Mouse (Mus musculus) heart, embryonic 15.5 days (tissue): ENCODE measurements around the gene Gpd1. TPM values are rescaled to one million over a fixed set of nuclear protein-coding genes. Genes with fewer than 3 reads are reported as not detected.
"Not testable (repeated sequence)": the region's sequence is repeated elsewhere in the genome, so short reads cannot be mapped to it uniquely, and the experiment has no call there.

Experiments used
- ATAC-seq: fragments of 200-750 bp; cut with Nextera tagmentation; replicated peaks from 2 replicates; pipeline ENCODE4 v1.8.0; 2017; ENCODE audit warnings: low read depth, moderate TSS enrichment; ENCODE audit not compliant: insufficient number of reproducible peaks, insufficient read depth, low FRiP score
- H3K27ac ChIP-seq: fragments of 300-500 bp; sonication (generic); 2 replicates; pipeline ENCODE4 v1.5.1; 2015; ENCODE audit warnings: mild to moderate bottlenecking, inconsistent platforms
- H3K27me3 ChIP-seq: fragments of 300-500 bp; sonication (generic); 2 replicates; pipeline ENCODE4 v1.6.1; 2015; ENCODE audit warnings: inconsistent platforms
- H3K36me3 ChIP-seq: fragments of 300-500 bp; sonication (generic); 2 replicates; pipeline ENCODE4 v1.6.1; 2015; ENCODE audit warnings: mild to moderate bottlenecking, inconsistent platforms
- H3K4me1 ChIP-seq: fragments of 300-500 bp; sonication (generic); replicated peaks from 2 replicates; pipeline ENCODE4 v1.6.1; 2015; ENCODE audit warnings: inconsistent platforms
- H3K4me2 ChIP-seq: fragments of 300-500 bp; sonication (generic); 2 replicates; pipeline ENCODE4 v1.6.1; 2015; ENCODE audit warnings: inconsistent platforms, mild to moderate bottlenecking, moderate library complexity
- H3K4me3 ChIP-seq: fragments of 300-500 bp; sonication (generic); 2 replicates; pipeline ENCODE4 v1.5.1; 2015; ENCODE audit warnings: mild to moderate bottlenecking, inconsistent platforms
- H3K9ac ChIP-seq: fragments of 300-500 bp; sonication (generic); 2 replicates; pipeline ENCODE4 v1.6.1; 2015; ENCODE audit warnings: mild to moderate bottlenecking, inconsistent platforms
- H3K9me3 ChIP-seq: fragments of 300-500 bp; sonication (generic); replicated peaks from 2 replicates; pipeline ENCODE4 v1.6.1; 2016; ENCODE audit warnings: inconsistent platforms
- WGBS: fragments of 180-500 bp; shearing (Covaris S2); methylation state at CpG from one replicate; pipeline ENCODE4 v1.1.7; 2015; ENCODE audit warnings: mixed read lengths; 5-methylcytosine and 5-hydroxymethylcytosine counted together
- polyA plus RNA-seq: library from polyadenylated mRNA; unstranded; fragments of >200 nt; fragmentation: Nextera tagmentation; extraction: Ambion mirVana; gene quantifications from 2 replicates; pipeline ENCODE4 v1.2.1, GENCODE M21; 2015

The Gpd1 gene
- polyA plus RNA-seq, 1 experiment from 2014 or later = 1.6 TPM

DNA sequence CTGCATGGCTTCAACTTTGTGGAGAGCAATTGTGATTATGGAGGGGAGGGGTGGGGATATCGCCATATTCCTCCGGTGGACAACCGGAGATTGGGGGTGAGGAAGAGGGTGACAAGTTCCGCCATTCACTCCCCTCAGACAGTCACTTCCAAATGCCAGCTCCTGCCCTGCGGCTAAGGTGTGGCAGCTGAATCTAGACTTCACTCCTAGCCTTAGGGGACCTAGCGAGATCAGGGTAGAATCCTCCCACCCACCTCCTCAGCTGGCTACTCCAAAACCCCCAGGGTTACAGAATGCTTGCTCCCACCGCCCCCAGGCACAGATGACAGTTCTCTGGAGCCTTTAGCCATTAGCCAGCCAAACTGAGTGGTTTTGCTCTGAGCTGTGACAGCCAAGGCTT, 38.3 kb upstream of the Gpd1 start:
- peaks cover 34% of the 10 kb centered on the region for H3K27me3 ChIP-seq
- no peak for ATAC-seq
- H3K4me2 ChIP-seq = no peak overlapping the region
- no peaks in the 10 kb centered on the region for H3K36me3 ChIP-seq
- WGBS = 62% methylated on average over 7 of the region's 7 CpGs
- H3K4me1 ChIP-seq = 0 out of 2 replicates have a peak, but pooled peaks cover 3% of the 10 kb centered on the region
- H3K4me3 ChIP-seq = no peak overlapping the region
- no peak overlapping the region for H3K27ac ChIP-seq
- no peaks in the 10 kb centered on the region for H3K9me3 ChIP-seq
- H3K9ac ChIP-seq = no peak overlapping the region

- 0 out of 2 replicates have a peak, but pooled peaks cover 3% of the 10 kb centered on the region for H3K4me1 ChIP-seq
- no peak overlapping the region for H3K9ac ChIP-seq
- H3K27ac ChIP-seq = no peak overlapping the region
- no peaks in the 10 kb centered on the region for H3K36me3 ChIP-seq
- no peaks in the 10 kb centered on the region for H3K9me3 ChIP-seq
- H3K4me2 ChIP-seq = no peak overlapping the region
- no peak for ATAC-seq
- 91% methylated on average over 7 of the region's 7 CpGs for WGBS
- H3K4me3 ChIP-seq = no peak overlapping the region
- peaks cover 22% of the 10 kb centered on the region for H3K27me3 ChIP-seq
These were observed 34.4 kb upstream of the Gpd1 start for GRCm38 (mm10) chr15:99682880-99683279.

DNA sequence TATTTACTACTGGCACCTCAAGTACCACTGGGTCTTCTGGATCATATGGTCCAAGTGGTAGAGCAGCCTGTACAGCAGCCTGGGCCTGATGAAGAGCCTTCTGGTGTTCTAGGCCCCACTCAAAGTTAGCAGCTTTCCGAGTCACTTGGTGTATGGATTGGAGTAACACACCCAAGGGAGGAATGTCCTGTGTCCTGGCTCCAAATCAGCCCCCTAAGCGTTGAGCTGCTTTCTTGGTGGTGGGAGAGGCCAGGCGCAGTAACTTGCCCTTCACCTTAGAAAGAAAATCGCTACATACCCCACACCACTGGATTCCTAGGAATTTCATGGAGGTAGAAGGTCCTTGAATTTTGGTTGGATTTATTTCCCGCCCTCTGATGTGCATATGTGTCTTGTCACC, 33.2 kb upstream of the Gpd1 start:
- H3K9me3 ChIP-seq = no peaks in the 10 kb centered on the region
- ATAC-seq = no peak
- H3K27ac ChIP-seq = no peak overlapping the region
- no peaks in the 10 kb centered on the region for H3K4me1 ChIP-seq
- H3K4me3 ChIP-seq = no peak overlapping the region
- H3K4me2 ChIP-seq = no peak overlapping the region
- no peak overlapping the region for H3K9ac ChIP-seq
- WGBS = 92% methylated on average over 5 of the region's 5 CpGs
- peaks cover 14% of the 10 kb centered on the region for H3K27me3 ChIP-seq
- H3K36me3 ChIP-seq = no peaks in the 10 kb centered on the region

DNA sequence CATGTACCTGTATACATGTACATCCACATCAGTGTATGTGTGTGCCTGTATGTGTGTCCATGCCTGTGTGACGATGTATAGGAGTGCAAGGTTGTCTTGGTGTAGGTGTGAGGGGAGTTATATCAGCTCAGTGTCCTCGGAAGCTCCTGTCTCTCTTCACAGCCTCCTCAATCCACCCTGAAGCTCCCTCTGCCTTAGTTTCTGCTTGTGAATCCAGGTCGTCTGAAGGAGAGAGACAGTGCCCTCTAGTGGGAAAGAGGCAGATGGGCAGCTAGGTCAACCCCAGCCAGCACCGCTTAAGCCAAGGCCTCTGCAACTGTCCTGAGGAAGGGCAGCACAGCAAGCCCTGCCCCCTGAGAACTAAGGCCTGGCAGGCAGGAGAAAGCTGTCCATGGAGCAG, 28.6 kb upstream of the Gpd1 start:
- Histone ChIP-seq H3K4me3 (no peak overlapping the region), H3K27me3 (peaks cover 26% of the 10 kb centered on the region), H3K9ac (no peak overlapping the region), H3K4me1 (0 out of 2 replicates have a peak, but pooled peaks cover 3% of the 10 kb centered on the region), H3K27ac (no peak overlapping the region), H3K9me3 (no peaks in the 10 kb centered on the region), H3K4me2 (no peak overlapping the region), H3K36me3 (no peaks in the 10 kb centered on the region)
- 8% methylated on average over 4 of the region's 4 CpGs for WGBS
- ATAC-seq = 0 out of 2 replicates have a peak, but pooled peaks have one; percentile 22

DNA sequence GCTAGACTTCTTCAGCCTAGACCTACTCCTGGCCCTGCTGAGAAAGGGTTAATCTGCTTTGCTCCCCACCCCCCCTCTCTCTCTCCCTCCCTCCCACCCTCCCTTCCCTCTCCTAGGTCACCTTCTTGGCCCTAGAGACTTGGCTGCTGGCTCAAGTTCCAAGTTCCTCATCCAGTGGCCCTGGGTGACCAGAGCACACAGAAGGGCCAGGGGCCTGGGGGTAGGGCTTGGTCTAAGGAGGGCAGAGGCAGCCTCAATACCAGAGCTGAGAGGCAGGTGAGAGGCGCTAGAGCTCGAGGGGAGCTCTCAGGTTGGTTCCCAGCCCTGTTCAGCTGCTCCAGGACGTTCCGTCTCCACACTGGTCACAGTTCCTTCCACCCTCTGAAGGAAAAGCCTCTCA, 26.4 kb upstream of the Gpd1 start:
- no peak for ATAC-seq
- no peak overlapping the region for H3K4me2 ChIP-seq
- H3K36me3 ChIP-seq = no peaks in the 10 kb centered on the region
- no peak overlapping the region for H3K27ac ChIP-seq
- H3K27me3 ChIP-seq = peaks cover 21% of the 10 kb centered on the region
- no peak overlapping the region for H3K9ac ChIP-seq
- no peaks in the 10 kb centered on the region for H3K9me3 ChIP-seq
- peaks cover 8% of the 10 kb centered on the region; the same call in 1 of the 2 replicates for H3K4me1 ChIP-seq
- 27% methylated on average over 4 of the region's 4 CpGs for WGBS
- H3K4me3 ChIP-seq = no peak overlapping the region

DNA sequence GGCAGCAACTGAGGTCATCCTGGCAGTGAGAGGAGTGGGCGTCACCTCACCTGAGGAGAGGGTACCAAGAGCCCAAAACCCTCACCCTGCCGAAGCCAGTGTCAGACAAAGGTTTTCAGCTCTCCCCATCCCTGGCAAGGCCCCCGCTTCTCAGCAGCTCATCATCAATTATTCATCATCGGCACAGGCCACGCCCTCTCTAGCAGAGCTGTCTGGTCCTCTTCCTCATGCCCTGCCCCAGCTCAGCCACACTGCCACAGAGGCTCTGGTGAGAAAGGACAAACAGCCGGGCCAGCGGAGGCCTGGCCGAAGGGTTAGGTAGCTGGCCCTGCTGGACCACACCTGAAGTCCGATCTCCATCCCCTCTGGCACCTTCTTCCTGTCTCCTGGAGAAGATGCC, 25.3 kb upstream of the Gpd1 start:
- peaks cover 24% of the 10 kb centered on the region for H3K27me3 ChIP-seq
- no peak for ATAC-seq
- WGBS = 55% methylated on average over 9 of the region's 9 CpGs
- no peak overlapping the region for H3K4me3 ChIP-seq
- no peaks in the 10 kb centered on the region for H3K36me3 ChIP-seq
- H3K27ac ChIP-seq = no peak overlapping the region
- H3K4me2 ChIP-seq = no peak overlapping the region
- H3K9ac ChIP-seq = no peak overlapping the region
- peaks cover 8% of the 10 kb centered on the region; the same call in 1 of the 2 replicates for H3K4me1 ChIP-seq
- H3K9me3 ChIP-seq = no peaks in the 10 kb centered on the region

DNA sequence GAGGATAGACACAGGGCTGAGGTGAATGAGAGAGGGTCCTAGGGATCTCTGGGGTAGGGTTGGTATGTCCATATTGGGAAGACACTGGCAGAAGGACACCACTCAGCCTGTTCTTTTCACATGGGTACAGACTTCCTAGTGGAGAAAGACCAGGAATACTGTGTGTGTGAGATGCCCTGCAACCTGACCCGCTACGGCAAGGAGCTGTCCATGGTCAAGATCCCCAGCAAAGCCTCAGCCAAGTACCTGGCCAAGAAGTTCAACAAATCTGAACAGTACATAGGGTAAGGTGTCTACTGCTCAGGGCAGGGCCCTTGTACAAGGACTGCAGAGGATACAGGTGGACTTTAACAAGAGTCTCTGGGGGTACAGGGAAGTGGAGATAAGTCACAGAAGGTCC, 20.0 kb upstream of the Gpd1 start:
- ATAC-seq = no peak
- Histone ChIP-seq H3K4me3 (no peak overlapping the region), H3K4me1 (peaks cover 24% of the 10 kb centered on the region), H3K27ac (no peak overlapping the region), H3K36me3 (no peaks in the 10 kb centered on the region), H3K4me2 (no peak overlapping the region), H3K9ac (no peak overlapping the region), H3K27me3 (peaks cover 24% of the 10 kb centered on the region), H3K9me3 (no peaks in the 10 kb centered on the region)
- 18% methylated on average over 2 of the region's 2 CpGs for WGBS

DNA sequence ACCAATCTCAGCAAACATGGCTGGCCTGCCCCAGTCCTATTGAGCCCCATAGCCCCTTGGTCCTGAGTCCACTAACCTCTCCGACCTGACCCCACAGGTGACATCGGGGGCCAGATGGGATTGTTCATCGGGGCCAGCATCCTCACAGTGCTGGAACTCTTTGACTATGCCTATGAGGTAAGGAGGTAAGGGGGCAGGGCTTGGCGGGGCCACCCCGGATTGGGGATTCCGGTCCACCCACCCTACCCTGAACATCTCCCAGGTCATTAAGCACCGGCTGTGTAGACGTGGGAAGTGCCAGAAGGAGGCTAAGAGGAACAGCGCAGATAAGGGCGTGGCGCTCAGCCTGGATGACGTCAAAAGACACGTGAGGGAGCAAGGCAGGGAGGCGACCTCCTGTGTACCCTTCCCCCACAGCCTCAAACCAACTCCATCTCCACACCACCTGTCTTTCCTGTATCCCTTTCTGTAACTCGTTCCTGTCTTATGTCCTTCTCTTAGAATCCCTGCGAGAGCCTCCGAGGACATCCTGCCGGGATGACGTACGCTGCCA, 18.7 kb upstream of the Gpd1 start:
- Histone ChIP-seq H3K36me3 (no peaks in the 10 kb centered on the region), H3K27ac (no peak overlapping the region), H3K9me3 (no peaks in the 10 kb centered on the region), H3K9ac (no peak overlapping the region), H3K4me1 (peaks cover 35% of the 10 kb centered on the region), H3K4me2 (no peak overlapping the region), H3K27me3 (peaks cover 20% of the 10 kb centered on the region), H3K4me3 (no peak overlapping the region)
- no peak for ATAC-seq
- WGBS = 31% methylated on average over 20 of the region's 20 CpGs

DNA sequence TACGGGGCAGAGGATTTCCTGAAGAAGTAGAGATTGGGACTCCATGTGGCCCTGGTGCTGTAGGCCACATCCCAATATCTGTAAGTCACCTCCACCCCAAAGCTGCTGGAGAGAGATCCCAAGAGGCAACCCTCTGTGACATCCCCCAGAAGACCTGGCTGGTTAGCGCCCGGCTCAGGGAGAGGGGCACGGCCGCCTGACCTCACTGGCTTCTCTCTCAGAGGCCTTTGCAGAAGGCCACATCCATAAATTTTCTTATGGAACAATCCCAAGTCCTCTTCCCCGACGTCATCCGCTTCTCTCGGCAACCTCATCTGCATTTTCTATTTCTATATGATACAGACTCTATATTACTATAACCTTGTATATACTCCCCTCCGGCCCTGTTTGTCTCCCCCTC, 17.6 kb upstream of the Gpd1 start:
- Histone ChIP-seq H3K4me2 (no peak overlapping the region), H3K9ac (no peak overlapping the region), H3K27ac (no peak overlapping the region), H3K4me1 (peaks cover 46% of the 10 kb centered on the region), H3K9me3 (no peaks in the 10 kb centered on the region), H3K36me3 (no peaks in the 10 kb centered on the region), H3K27me3 (peaks cover 20% of the 10 kb centered on the region), H3K4me3 (no peak overlapping the region)
- no peak for ATAC-seq
- WGBS = 85% methylated on average over 10 of the region's 10 CpGs

DNA sequence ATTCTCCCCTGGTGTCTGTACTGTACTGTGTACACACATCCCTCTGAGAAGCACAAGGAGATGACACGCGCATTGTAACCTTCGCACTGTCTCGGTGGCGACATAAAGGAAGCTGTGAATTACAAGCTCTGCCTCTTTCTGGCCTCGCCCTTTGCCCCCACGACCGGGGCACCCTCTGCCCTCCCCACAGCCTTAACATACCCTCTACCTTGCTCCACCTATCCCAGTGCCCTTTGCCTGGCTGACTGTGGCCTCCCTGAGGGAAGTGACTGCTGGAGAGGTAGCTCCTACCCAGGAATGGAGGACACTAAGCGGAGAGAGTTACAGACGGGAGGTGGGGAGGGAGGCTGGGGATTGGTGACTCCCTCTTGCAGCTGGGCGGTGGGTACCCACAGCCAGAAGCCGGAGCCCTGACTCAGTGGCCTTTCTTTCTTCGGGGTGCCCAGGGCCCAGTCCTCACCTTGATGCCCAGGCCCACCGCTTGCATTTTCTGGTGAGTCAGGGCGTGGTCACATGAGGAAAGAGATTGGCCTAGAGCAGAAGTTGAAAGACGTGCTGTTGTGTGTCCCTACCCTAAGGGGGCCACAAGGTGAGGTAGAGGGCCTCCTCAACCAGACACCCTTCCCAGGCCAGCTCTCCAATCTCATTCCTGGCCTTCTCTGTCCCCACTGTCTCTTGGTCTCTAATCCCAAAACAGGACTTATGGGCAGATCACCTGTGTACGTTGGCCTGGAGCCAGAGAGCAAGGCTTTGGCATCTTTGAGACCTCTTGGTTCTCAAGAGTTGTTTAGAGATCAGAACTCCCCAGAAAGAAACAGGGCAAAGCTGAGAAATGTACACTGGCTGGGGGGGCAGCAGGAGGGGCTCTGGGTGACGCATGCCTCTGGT, 16.9 kb upstream of the Gpd1 start:
- H3K4me1 ChIP-seq = peaks cover 46% of the 10 kb centered on the region
- H3K4me2 ChIP-seq = no peak overlapping the region
- no peak overlapping the region for H3K9ac ChIP-seq
- 82% methylated on average over 18 of the region's 18 CpGs for WGBS
- ATAC-seq = no peak
- no peak overlapping the region for H3K4me3 ChIP-seq
- H3K27me3 ChIP-seq = peaks cover 20% of the 10 kb centered on the region
- H3K27ac ChIP-seq = no peak overlapping the region
- peaks cover under 1% of the 10 kb centered on the region; the same call in 1 of the 2 replicates for H3K36me3 ChIP-seq
- no peaks in the 10 kb centered on the region for H3K9me3 ChIP-seq

GRCm38 (mm10) chr15:99701640-99701998, 15.7 kb upstream of the Gpd1 start:
- 40% methylated on average over 16 of the region's 16 CpGs for WGBS

More at GRCm38 (mm10) chr15:99701640-99701998, 15.7 kb upstream of the Gpd1 start:
- H3K27me3 ChIP-seq = peaks cover 17% of the 10 kb centered on the region
- H3K4me1 ChIP-seq = peaks cover 53% of the 10 kb centered on the region
- H3K27ac ChIP-seq = peak overlapping the region; percentile 100
- H3K4me3 ChIP-seq = peak overlapping the region; percentile 97
- ATAC-seq, H3K9me3 ChIP-seq, H3K36me3 ChIP-seq: not testable (repeated sequence)
- H3K4me2 ChIP-seq = peak overlapping the region; percentile 77
- peak overlapping the region; percentile 99; the same call in 1 of the 2 replicates for H3K9ac ChIP-seq
